Mouse (Mus musculus) bone marrow, adult 2 months (tissue): ENCODE data around the gene Anxa11.
"Not testable (repeated sequence)": the region's sequence is repeated elsewhere in the genome, so short reads cannot be mapped to it uniquely, and the experiment has no call there.

ENCODE experiments used
- CTCF ChIP-seq: fragments of 200-500 bp; IDR thresholded peaks from 2 replicates; pipeline ENCODE4 v1.5.1; 2011; ENCODE audit warnings: low read length, control low read depth; ENCODE audit not compliant: control insufficient read depth, insufficient read depth
- POLR2A ChIP-seq: fragments of 200-500 bp; IDR thresholded peaks from 2 replicates; pipeline ENCODE4 v1.6.1; 2011; ENCODE audit warnings: low read depth, mild to moderate bottlenecking, control low read depth, low read length, borderline replicate concordance; ENCODE audit not compliant: control insufficient read depth

DNA sequence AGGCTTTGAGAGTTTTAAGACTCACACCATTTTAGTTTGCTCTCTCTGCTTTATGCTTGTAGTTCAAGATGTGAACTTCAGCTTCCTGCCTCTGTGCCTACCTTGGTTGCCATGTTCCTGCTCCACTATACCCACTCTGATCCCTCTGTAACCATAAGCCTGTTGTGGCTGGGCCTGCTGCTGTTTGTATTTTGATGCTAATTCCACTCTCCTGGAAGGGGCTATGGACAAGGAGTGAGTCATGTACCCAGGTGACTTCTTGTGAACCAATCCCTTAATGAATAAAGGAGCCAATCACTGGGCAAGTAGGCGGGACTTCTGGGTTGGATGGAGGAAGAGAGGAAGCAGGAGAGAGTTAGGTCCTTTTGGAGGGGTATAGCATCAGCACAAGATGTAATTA, 30.9 kb upstream of the Anxa11 start:
- TF ChIP-seq CTCF, POLR2A: not testable (repeated sequence)
